10 mouse cellular contexts compared by ENCODE assay signal in the genomic region with DNA sequence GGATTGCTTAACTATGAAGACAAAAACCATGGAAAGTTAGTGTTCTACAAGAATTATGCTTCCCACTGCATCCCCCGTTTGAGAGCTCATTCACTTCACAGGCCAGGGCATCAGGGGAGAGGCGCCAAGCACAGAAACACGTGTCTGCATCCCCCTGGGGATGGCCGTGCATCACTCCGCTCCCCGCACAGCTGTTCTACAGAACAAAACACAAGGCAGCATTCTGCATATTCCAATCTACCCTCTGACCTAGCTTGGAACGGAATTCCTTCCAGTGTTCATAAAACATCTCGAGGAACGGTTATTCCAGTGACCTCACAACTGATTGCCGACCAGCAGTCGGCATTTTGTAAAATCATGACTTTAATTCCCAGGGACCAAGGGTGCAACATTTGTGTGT.
DNase-seq lines count a peak whose midpoint lies in the region; ATAC-seq and TF ChIP-seq lines count a peak whose summit lies in the region.
"Had no signal": no experiment of that assay in that cellular context is flagged by ENCODE, and none has a peak within 500 bp of the region (broad histone marks: within the 10 kb centered on the region; RNA-seq: fewer than 3 reads in every experiment).

No protein-coding gene starts in this region.

- H3K9ac ChIP-seq in lung, embryonic 14.5 days = no peak overlapping the region
- H3K9ac ChIP-seq in stomach, embryonic 15.5 days = no peak overlapping the region
- H3K9ac ChIP-seq: embryonic facial prominence, embryonic 13.5 days had no signal

- peak; percentile 71 for ATAC-seq in lung, embryonic 14.5 days (ENCODE audit: insufficient read depth)
- ATAC-seq in stomach, embryonic 15.5 days (ENCODE audit: insufficient read depth, low FRiP score, low read depth) = peak; percentile 19; the same call in 1 of the 2 replicates
- ATAC-seq: midbrain, embryonic 16.5 days had no signal

- TF ChIP-seq CTCF in lung, embryonic 14.5 days (IDR thresholded peaks at IDR 0.05; ENCODE audit: low read depth) = no peak
- no peak for TF ChIP-seq CTCF in lung, adult 2 months (IDR thresholded peaks at IDR 0.05; ENCODE audit: insufficient read depth, low read length)

- DNase-seq in lung, embryonic 14.5 days = peak; percentile 85
- no peak for DNase-seq in lung, adult 2 months
- DNase-seq in heart, postnatal 10 days = peak; percentile 44 to 63
- DNase-seq in kidney, postnatal 36 days = peak; percentile 57 to 68
- DNase-seq in adrenal gland, adult 8-10 months = no peak
- no peak for DNase-seq in Muller cell, postnatal 12 days (ENCODE audit: inconsistent ontology term)
- no peak for DNase-seq in right cerebral cortex, postnatal 25 days

- WGBS in lung, embryonic 14.5 days = 36% methylated on average over 11 of the region's 11 CpGs
- WGBS in lung, adult 2 months = 64% methylated on average over 11 of the region's 11 CpGs
- 40% methylated on average over 11 of the region's 11 CpGs for WGBS in stomach, embryonic 15.5 days

- no peak for TF ChIP-seq POLR2A in lung, adult 2 months (IDR thresholded peaks at IDR 0.05; ENCODE audit: borderline replicate concordance, extremely low read depth, low read depth, low read length)

- H3K27ac ChIP-seq in lung, embryonic 14.5 days (ENCODE audit: low read depth) = peak overlapping the region; percentile 70; the same call in 1 of the 2 replicates
- H3K27ac ChIP-seq in stomach, embryonic 15.5 days = peak overlapping the region; percentile 76; the same call in 1 of the 2 replicates
- H3K27ac ChIP-seq: embryonic facial prominence, embryonic 13.5 days had no signal

- no peak overlapping the region for H3K4me3 ChIP-seq in lung, embryonic 14.5 days (ENCODE audit: low read depth, low read length)
- H3K4me3 ChIP-seq in lung, adult 2 months (replicated peaks; ENCODE audit: extremely low read depth, low read depth, low read length) = no peak overlapping the region
- H3K4me3 ChIP-seq in stomach, embryonic 15.5 days (replicated peaks) = no peak overlapping the region
- H3K4me3 ChIP-seq: embryonic facial prominence, embryonic 13.5 days had no signal

- peaks cover 18% of the 10 kb centered on the region for H3K4me1 ChIP-seq in lung, embryonic 14.5 days (ENCODE audit: insufficient read depth)
- no peaks in the 10 kb centered on the region for H3K4me1 ChIP-seq in lung, adult 2 months (ENCODE audit: control insufficient read depth, insufficient read depth, low read length)
- peaks cover 17% of the 10 kb centered on the region for H3K4me1 ChIP-seq in stomach, embryonic 15.5 days
- H3K4me1 ChIP-seq: embryonic facial prominence, embryonic 13.5 days had no signal

- no peaks in the 10 kb centered on the region for H3K36me3 ChIP-seq in lung, embryonic 14.5 days (ENCODE audit: insufficient read depth)
- H3K36me3 ChIP-seq in stomach, embryonic 15.5 days = no peaks in the 10 kb centered on the region
- H3K36me3 ChIP-seq: embryonic facial prominence, embryonic 13.5 days had no signal

- intact Hi-C loops in heart, postnatal 10 days (cut with DNase I) = no loop called here

- H3K4me2 ChIP-seq in lung, embryonic 14.5 days = no peak overlapping the region
- H3K4me2 ChIP-seq in stomach, embryonic 15.5 days = no peak overlapping the region
- H3K4me2 ChIP-seq: embryonic facial prominence, embryonic 13.5 days had no signal

- H3K9me3 ChIP-seq in lung, embryonic 14.5 days (ENCODE audit: low read depth, low read length) = no peaks in the 10 kb centered on the region
- H3K9me3 ChIP-seq in stomach, embryonic 15.5 days = no peaks in the 10 kb centered on the region
- H3K9me3 ChIP-seq: embryonic facial prominence, embryonic 13.5 days had no signal

- H3K27me3 ChIP-seq in lung, embryonic 14.5 days (ENCODE audit: insufficient read depth, low read length) = no peaks in the 10 kb centered on the region
- no peaks in the 10 kb centered on the region for H3K27me3 ChIP-seq in stomach, embryonic 15.5 days (replicated peaks)

Comparison
In these comparisons a context has a peak if more than half of its experiments do, and no peak if none do; other contexts are left out.
1. DNase-seq: peak in lung, embryonic 14.5 days (single experiment), heart, postnatal 10 days (2 of 2) and kidney, postnatal 36 days (2 of 2); none in lung, adult 2 months (single experiment), adrenal gland, adult 8-10 months (single experiment), Muller cell, postnatal 12 days (single experiment) and right cerebral cortex, postnatal 25 days (single experiment).